Mouse (Mus musculus) CD4-positive, CD25-positive, alpha-beta regulatory T cell, adult 9 weeks (primary cell): ENCODE data around the gene Itfg2. TPM values are rescaled to one million over a fixed set of nuclear protein-coding genes. Genes with fewer than 3 reads are reported as not detected.

ENCODE experiments used
- polyA plus RNA-seq: library from polyadenylated mRNA; unstranded; fragments of 100-300 nt; shearing (Covaris generic); gene quantifications from one replicate; pipeline ENCODE4 v1.2.1, GENCODE M21; 2017

Gene Itfg2
- polyA plus RNA-seq, result 34.7 TPM

GRCm38 (mm10) chr6:128424269-128425019 is at the start of gene Itfg2:
TSS of gene Itfg2 (minus strand) at chr6:128424931.

GRCm38 (mm10) chr6:128438317-128438870 is 13.7 kb upstream of the Itfg2 start, which contains the start of gene Fkbp4:
TSS of gene Fkbp4 (minus strand) at chr6:128438677.

DNA sequence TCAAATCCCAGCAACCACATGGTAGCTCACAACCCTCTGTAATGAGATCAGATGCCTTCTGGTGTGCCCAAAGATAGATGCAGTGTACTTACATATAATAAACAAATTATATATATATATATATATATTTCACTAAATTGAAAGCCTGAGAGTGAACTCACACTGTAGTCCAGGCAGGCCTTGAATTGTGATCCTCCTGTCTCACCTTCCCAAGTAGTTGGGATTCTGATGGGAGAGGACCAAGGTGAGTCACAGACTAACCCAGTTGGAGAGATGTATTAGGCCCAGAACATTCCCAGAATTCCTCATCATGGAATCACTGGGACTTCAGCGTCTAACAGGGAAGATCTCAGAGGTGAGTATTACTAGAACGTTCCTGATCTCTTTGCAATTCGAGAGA is 25.7 kb downstream of the Itfg2 start, which contains the start of gene Nrip2:
Nrip2 (plus strand) TSS at position 301 of the 400 bp plus-strand sequence.

GRCm38 (mm10) chr6:128375192-128375591 is 49.5 kb downstream of the Itfg2 start, which contains the start of the genes Tex52 and Gm44596:
TSS of gene Tex52 (plus strand) at chr6:128375456.
TSS of gene Gm44596 (plus strand) at chr6:128375503.

GRCm38 (mm10) chr6:128362381-128363006 is 62.2 kb downstream of the Itfg2 start, which contains the start of the genes Rhno1 and Foxm1:
TSS of gene Rhno1 (minus strand) at chr6:128362911.
TSS of gene Foxm1 (plus strand) at chr6:128362967.

Other genes starting within 250 kb of the Itfg2 start
- not detected for gene Tead4, start 124.1 kb downstream of the Itfg2 start, polyA plus RNA-seq
- gene Tulp3, start 69.1 kb downstream of the Itfg2 start, polyA plus RNA-seq, result 2.1 TPM
- 59.0 TPM for gene Rhno1, start 62.0 kb downstream of the Itfg2 start, polyA plus RNA-seq
- gene Foxm1, start 62.0 kb downstream of the Itfg2 start, polyA plus RNA-seq, result 0.57 TPM
- gene Tex52, start 49.5 kb downstream of the Itfg2 start, polyA plus RNA-seq, result not detected
- gene Gm44596, start 49.4 kb downstream of the Itfg2 start, polyA plus RNA-seq, result not detected
- 1.8 TPM for gene Nrip2, start 25.6 kb downstream of the Itfg2 start, polyA plus RNA-seq
- gene Fkbp4, start 13.7 kb upstream of the Itfg2 start, polyA plus RNA-seq, result 38.2 TPM
- gene Pzp, start 101.8 kb upstream of the Itfg2 start, polyA plus RNA-seq, result not detected
- gene A2ml1, start 156.7 kb upstream of the Itfg2 start, polyA plus RNA-seq, result not detected
- gene Klrb1a, start 198.6 kb upstream of the Itfg2 start, polyA plus RNA-seq, result 0.52 TPM
- gene Clec2h, start 237.5 kb upstream of the Itfg2 start, polyA plus RNA-seq, result not detected